Mouse (Mus musculus): ENCODE results near the gene Dusp12. TPM values are rescaled to one million over a fixed set of nuclear protein-coding genes. Genes with fewer than 3 reads are reported as not detected.

Gene Dusp12
- total and polyA plus RNA-seq, 3 experiments, result 30.4 to 41.7 (median 30.9) TPM

DNA sequence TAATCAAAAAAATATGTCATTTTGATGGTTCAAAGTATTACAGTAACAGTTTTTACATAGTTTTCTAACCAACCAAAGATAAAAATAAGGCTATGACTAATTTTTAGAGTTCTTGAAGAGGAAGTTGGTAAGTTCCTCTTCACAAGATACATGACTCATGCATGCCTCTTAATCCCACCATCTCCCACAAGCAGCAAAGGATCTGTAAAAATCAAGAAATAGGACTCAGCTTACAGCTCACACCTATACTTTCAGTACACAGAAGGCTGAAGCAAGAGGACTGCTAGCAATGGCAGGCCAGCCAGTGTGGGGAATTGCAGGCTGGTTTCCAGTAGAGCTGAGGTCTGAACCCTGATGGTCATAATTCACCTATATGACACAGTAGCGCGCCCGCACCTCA, 31.7 kb downstream of the Dusp12 start (continued):
- TF ChIP-seq MYC (IDR thresholded peaks at IDR 0.05; ENCODE audit: low read depth, low read length) (no peak), BHLHE40 (IDR thresholded peaks at IDR 0.05; ENCODE audit: low read depth, low read length) (peak; percentile 70), JUND (conservative IDR thresholded peaks at IDR 0.05; ENCODE audit: low read depth, low read length) (peak; percentile 98), NRF1 (IDR thresholded peaks at IDR 0.05; ENCODE audit: low read depth, low read length) (no peak), E2F4 (IDR thresholded peaks at IDR 0.05; ENCODE audit: insufficient replicate concordance, low read depth, low read length) (no peak; the same call in 1 of the 2 replicates), UBTF (IDR thresholded peaks at IDR 0.05; ENCODE audit: low read depth, low read length) (no peak)

DNA sequence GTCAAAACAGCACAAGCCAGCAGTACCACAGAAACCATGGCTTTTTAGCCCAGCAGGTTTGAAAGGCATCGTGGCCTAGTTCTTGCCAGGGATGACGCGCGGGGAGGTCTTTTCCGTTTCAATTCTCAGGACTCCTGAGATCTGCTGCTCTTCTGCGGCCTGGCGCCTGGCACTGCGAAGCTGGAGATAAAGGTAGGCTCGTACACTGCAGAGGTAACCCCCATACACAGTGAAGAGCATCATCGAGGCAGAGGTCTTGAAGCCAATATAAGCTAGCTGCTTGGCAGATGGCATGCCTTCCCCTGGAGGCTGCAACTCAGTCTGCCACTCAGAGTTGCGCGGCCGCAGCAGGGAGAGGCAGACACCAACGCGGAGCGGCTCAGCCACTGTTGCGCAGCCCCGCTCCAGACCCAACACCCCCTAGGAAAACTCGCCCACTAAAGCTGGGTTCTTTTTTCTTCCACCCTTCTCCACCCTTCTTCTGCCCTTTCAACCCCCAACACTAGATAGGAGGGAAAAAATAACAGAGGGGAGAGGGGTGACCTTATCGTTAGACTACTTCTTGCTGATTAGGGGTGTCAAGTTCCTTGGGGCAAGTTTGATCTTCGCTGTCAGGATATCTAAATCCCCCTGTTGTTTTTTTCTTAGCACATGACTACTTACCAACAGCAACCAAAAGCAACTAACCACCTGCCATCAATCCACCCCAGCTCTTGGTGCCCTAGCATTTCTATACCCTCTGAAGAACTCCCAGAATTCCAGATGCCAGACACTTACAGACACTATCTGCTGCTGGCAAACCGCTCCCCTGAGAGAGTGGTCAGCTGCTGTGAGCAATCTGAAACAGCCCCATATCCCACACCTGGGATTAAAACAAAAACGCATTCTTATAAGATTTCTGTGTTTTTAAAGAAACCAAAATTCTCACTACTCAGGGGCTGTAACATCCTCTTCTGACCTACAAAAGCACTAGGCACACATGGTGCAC, 34.4 kb downstream of the Dusp12 start:
- Histone ChIP-seq H3K4me2 (ENCODE audit: insufficient read depth, low read depth, poor library complexity, severe bottlenecking) (no peak overlapping the region), H3K79me2 (replicated peaks; ENCODE audit: control insufficient read depth, extremely low read depth, insufficient read depth, poor library complexity, severe bottlenecking) (peaks cover 61% of the 10 kb centered on the region), H3K9me3 (replicated peaks; ENCODE audit: low read length) (peaks cover 3% of the 10 kb centered on the region), H3K9ac (ENCODE audit: insufficient read depth, low read depth) (no peak overlapping the region), H3K4me1 (ENCODE audit: control insufficient read depth in 1 of 2, insufficient read depth in 2 of 2) (peaks cover 13 to 53% of the 10 kb centered on the region in 2 experiments), H3K27ac (ENCODE audit: insufficient read depth, low read depth) (no peak overlapping the region), H3K36me3 (replicated peaks in 1 of 2; ENCODE audit: control insufficient read depth in 1 of 2, insufficient read depth in 1 of 2, low read length in 1 of 2) (peaks cover 43 to 53% of the 10 kb centered on the region in 2 experiments), H3K4me3 (replicated peaks in 1 of 3; ENCODE audit: low read depth in 2 of 3, low read length in 2 of 3, poor library complexity in 1 of 3) (no peak overlapping the region), H3K27me3 (replicated peaks) (no peaks in the 10 kb centered on the region)
- dilution Hi-C loops (cut with MboI; ENCODE audit: extremely low pct_ligation_motif_present, extremely low pct_unique_long_range_greater_than_20kb, low sequenced_read_pairs) (no loop called here), in situ Hi-C loops (cut with MboI; ENCODE audit: low pct_ligation_motif_present, low pct_unique_long_range_greater_than_20kb, low sequenced_read_pairs) (no loop called here)
- no peak for DNase-seq (ENCODE audit: extremely low read depth)
- TF ChIP-seq KAT2A (IDR thresholded peaks at IDR 0.05; ENCODE audit: insufficient replicate concordance, low read length), result no peak
- TF ChIP-seq CTCF (conservative IDR thresholded peaks at IDR 0.05 in 1 of 2, IDR thresholded peaks at IDR 0.05 in 1 of 2; ENCODE audit: low read depth in 2 of 2, low read length in 2 of 2), result no peak
- no peak for TF ChIP-seq JUN (IDR thresholded peaks at IDR 0.05; ENCODE audit: insufficient read depth, low read depth, low read length)
- no peak for TF ChIP-seq ETS1 (conservative IDR thresholded peaks at IDR 0.05; ENCODE audit: low read depth, low read length)
- no peak for TF ChIP-seq PAX5 (IDR thresholded peaks at IDR 0.05; ENCODE audit: low read length)
- TF ChIP-seq SMC3 (IDR thresholded peaks at IDR 0.05; ENCODE audit: low read depth, low read length), result no peak
- no peak for TF ChIP-seq MXI1 (IDR thresholded peaks at IDR 0.05; ENCODE audit: low read depth, low read length)
- TF ChIP-seq ZC3H11A (IDR thresholded peaks at IDR 0.05; ENCODE audit: low read depth, low read length), result no peak
- no peak for TF ChIP-seq ZKSCAN1 (IDR thresholded peaks at IDR 0.05; ENCODE audit: borderline replicate concordance, low read depth, low read length)
- no peak for TF ChIP-seq MEF2A (IDR thresholded peaks at IDR 0.05; ENCODE audit: borderline replicate concordance, low read depth, low read length)
- no peak for TF ChIP-seq NELFE (IDR thresholded peaks at IDR 0.05; ENCODE audit: low read depth, low read length)
- no peak for TF ChIP-seq USF1 (IDR thresholded peaks at IDR 0.05; ENCODE audit: low read depth, low read length)
- TF ChIP-seq ZNF384 (IDR thresholded peaks at IDR 0.05; ENCODE audit: low read depth, low read length), result no peak
- no peak for TF ChIP-seq TBP (conservative IDR thresholded peaks at IDR 0.05; ENCODE audit: low read depth, low read length)
- no peak for TF ChIP-seq ELF1 (IDR thresholded peaks at IDR 0.05; ENCODE audit: low read depth, low read length)
- TF ChIP-seq BHLHE40 (IDR thresholded peaks at IDR 0.05; ENCODE audit: low read depth, low read length), result no peak

Data from CH12.LX (cell line).